Mouse (Mus musculus) stomach, postnatal 0 days (tissue): ENCODE measurements around the gene Trpm3.

Experiments
- CTCF ChIP-seq: IDR thresholded peaks from 2 replicates; pipeline ENCODE4 v1.5.1; 2016; ENCODE audit warnings: antibody characterized with exemption, low read depth, mild to moderate bottlenecking, moderate library complexity
- EP300 ChIP-seq: optimal IDR thresholded peaks from 2 replicates; pipeline ENCODE3; 2016; ENCODE audit warnings: antibody characterized with exemption

DNA sequence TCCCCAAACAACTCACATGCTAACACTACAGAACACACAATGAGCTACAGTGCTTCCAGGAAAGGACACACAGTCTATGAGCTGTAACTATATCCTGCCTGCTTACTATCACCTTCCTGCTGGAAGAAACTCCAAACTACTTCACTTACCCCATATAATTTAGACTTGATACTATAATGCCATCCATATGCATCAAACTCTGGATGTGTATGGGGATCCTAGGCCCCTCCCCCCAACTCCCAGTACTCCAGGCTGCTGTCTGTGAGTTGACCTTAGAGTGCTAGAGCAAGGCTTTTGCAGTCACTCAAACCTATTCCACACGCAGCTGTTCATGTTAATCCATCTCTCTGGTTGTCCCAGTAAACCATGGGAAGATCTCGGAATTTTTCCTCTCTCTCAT lies 33.2 kb upstream of the Trpm3 start:
- TF ChIP-seq CTCF (no peak), EP300 (no peak)
